Mouse (Mus musculus): ENCODE results near the gene Wdr60. TPM values are rescaled to one million over a fixed set of nuclear protein-coding genes. Genes with fewer than 3 reads are reported as not detected.

Gene Wdr60
- total and polyA plus RNA-seq, 3 experiments = 3.6 to 9.2 (median 6.7) TPM

DNA sequence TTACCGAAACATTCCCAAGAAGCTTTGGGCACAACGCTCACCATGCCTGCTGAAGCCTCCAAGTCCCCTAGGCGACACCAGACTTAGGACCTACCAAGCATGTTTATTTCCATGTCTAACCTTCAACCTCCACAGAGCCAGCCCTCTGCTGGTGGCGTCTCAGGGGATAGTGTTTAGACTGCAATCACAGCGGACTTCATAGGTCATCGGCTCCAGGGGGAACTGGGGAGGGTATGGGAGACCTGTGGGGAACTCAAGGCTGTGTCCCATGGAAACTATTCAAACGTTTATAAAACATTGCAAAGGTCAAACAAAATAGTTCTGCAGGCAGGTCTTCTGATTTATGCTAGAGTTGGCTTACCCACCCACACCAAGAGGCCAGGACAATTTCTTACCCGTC is 66.6 kb downstream of the Wdr60 start:
- no peak overlapping the region for H3K4me3 ChIP-seq (replicated peaks in 1 of 3; ENCODE audit: low read depth in 2 of 3, low read length in 2 of 3, poor library complexity in 1 of 3)
- no peaks in the 10 kb centered on the region for H3K9me3 ChIP-seq (replicated peaks; ENCODE audit: low read length)
- H3K79me2 ChIP-seq (replicated peaks; ENCODE audit: control insufficient read depth, extremely low read depth, insufficient read depth, poor library complexity, severe bottlenecking) = no peaks in the 10 kb centered on the region
- in situ Hi-C loops (cut with MboI; ENCODE audit: low pct_ligation_motif_present, low pct_unique_long_range_greater_than_20kb, low sequenced_read_pairs) (loop anchor here (5.0 kb wide), 1 partner anchor 124 kb away; no protein-coding TSS in a partner anchor), dilution Hi-C loops (cut with MboI; ENCODE audit: extremely low pct_ligation_motif_present, extremely low pct_unique_long_range_greater_than_20kb, low sequenced_read_pairs) (no loop called here)
- no peak overlapping the region for H3K9ac ChIP-seq (ENCODE audit: insufficient read depth, low read depth)
- H3K4me1 ChIP-seq (ENCODE audit: control insufficient read depth in 1 of 2, insufficient read depth in 2 of 2) = no peaks in the 10 kb centered on the region
- no peak overlapping the region for H3K4me2 ChIP-seq (ENCODE audit: insufficient read depth, low read depth, poor library complexity, severe bottlenecking)
- H3K27ac ChIP-seq (ENCODE audit: insufficient read depth, low read depth) = no peak overlapping the region
- no peak for DNase-seq (ENCODE audit: extremely low read depth)
- TF ChIP-seq MAFK (IDR thresholded peaks at IDR 0.05; ENCODE audit: insufficient replicate concordance, low read length) = no peak
- no peak for TF ChIP-seq POLR2AphosphoS2 (IDR thresholded peaks at IDR 0.05; ENCODE audit: low read depth, low read length)
- no peak for TF ChIP-seq UBTF (IDR thresholded peaks at IDR 0.05; ENCODE audit: low read depth, low read length)
- TF ChIP-seq CTCF (conservative IDR thresholded peaks at IDR 0.05 in 1 of 2, IDR thresholded peaks at IDR 0.05 in 1 of 2; ENCODE audit: low read depth in 2 of 2, low read length in 2 of 2) = no peak
- TF ChIP-seq POLR2A (IDR thresholded peaks at IDR 0.05; ENCODE audit: low read depth, low read length) = no peak
- no peak for TF ChIP-seq BHLHE40 (IDR thresholded peaks at IDR 0.05; ENCODE audit: low read depth, low read length)
- no peak for TF ChIP-seq EP300 (IDR thresholded peaks at IDR 0.05; ENCODE audit: low read length)
- TF ChIP-seq CHD2 (IDR thresholded peaks at IDR 0.05; ENCODE audit: low read length) = no peak
- no peak for TF ChIP-seq MXI1 (IDR thresholded peaks at IDR 0.05; ENCODE audit: low read depth, low read length)
- no peaks in the 10 kb centered on the region for H3K36me3 ChIP-seq (replicated peaks in 1 of 2; ENCODE audit: control insufficient read depth in 1 of 2, insufficient read depth in 1 of 2, low read length in 1 of 2)
- H3K27me3 ChIP-seq (replicated peaks) = no peaks in the 10 kb centered on the region

DNA sequence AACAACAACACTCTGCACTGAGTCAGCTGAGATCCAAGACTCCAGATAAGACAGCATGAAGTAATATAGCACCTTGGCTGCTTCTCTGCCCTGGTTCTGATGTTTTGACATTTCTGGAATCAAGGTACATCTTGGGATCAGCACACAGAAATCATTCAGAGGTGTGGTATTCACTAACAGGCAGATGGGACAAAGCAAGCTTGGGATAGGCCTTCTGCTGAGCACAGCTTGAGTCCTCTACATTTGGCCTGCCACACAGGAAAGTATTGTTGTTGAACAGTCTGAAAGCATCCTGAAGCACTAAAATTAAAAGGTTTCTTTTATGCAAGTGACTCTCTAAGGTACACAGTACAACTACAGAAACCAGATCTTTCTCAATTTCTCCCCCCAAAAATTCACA is 68.2 kb downstream of the Wdr60 start:
- Histone ChIP-seq H3K9ac (ENCODE audit: insufficient read depth, low read depth) (no peak overlapping the region), H3K9me3 (replicated peaks; ENCODE audit: low read length) (no peaks in the 10 kb centered on the region), H3K27ac (ENCODE audit: insufficient read depth, low read depth) (no peak overlapping the region), H3K4me3 (replicated peaks in 1 of 3; ENCODE audit: low read depth in 2 of 3, low read length in 2 of 3, poor library complexity in 1 of 3) (no peak overlapping the region), H3K4me1 (ENCODE audit: control insufficient read depth in 1 of 2, insufficient read depth in 2 of 2) (no peaks in the 10 kb centered on the region), H3K36me3 (replicated peaks in 1 of 2; ENCODE audit: control insufficient read depth in 1 of 2, insufficient read depth in 1 of 2, low read length in 1 of 2) (no peaks in the 10 kb centered on the region), H3K27me3 (replicated peaks) (no peaks in the 10 kb centered on the region), H3K4me2 (ENCODE audit: insufficient read depth, low read depth, poor library complexity, severe bottlenecking) (no peak overlapping the region), H3K79me2 (replicated peaks; ENCODE audit: control insufficient read depth, extremely low read depth, insufficient read depth, poor library complexity, severe bottlenecking) (no peaks in the 10 kb centered on the region)
- TF ChIP-seq E2F4 (IDR thresholded peaks at IDR 0.05; ENCODE audit: insufficient replicate concordance, low read depth, low read length) = no peak
- no peak for DNase-seq (ENCODE audit: extremely low read depth)
- in situ Hi-C loops (cut with MboI; ENCODE audit: low pct_ligation_motif_present, low pct_unique_long_range_greater_than_20kb, low sequenced_read_pairs) = loop anchor here (5.0 kb wide), 1 partner anchor 122 kb away; no protein-coding TSS in a partner anchor
- dilution Hi-C loops (cut with MboI; ENCODE audit: extremely low pct_ligation_motif_present, extremely low pct_unique_long_range_greater_than_20kb, low sequenced_read_pairs) = no loop called here

DNA sequence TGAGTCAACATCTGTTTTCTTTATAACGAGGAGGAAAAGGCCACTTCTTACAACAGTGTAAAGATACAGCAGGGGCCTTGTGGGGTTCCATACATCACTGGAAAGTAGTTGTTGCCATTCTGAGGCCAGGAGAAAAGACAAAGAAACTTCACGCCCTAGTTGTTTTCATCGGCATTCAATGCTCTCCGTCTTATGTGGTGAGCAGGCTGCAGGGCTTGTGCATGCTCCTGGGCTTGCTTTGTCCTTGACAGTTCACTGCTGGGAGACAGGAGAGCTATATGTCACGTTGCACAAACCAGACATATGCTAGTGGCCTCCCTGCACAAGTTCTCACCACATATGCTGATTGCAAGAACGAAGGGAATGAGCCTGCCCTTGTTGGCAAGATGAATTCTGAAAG is 68.9 kb downstream of the Wdr60 start:
- in situ Hi-C loops (cut with MboI; ENCODE audit: low pct_ligation_motif_present, low pct_unique_long_range_greater_than_20kb, low sequenced_read_pairs) = no loop called here
- H3K79me2 ChIP-seq (replicated peaks; ENCODE audit: control insufficient read depth, extremely low read depth, insufficient read depth, poor library complexity, severe bottlenecking) = no peaks in the 10 kb centered on the region
- no peaks in the 10 kb centered on the region for H3K27me3 ChIP-seq (replicated peaks)
- dilution Hi-C loops (cut with MboI; ENCODE audit: extremely low pct_ligation_motif_present, extremely low pct_unique_long_range_greater_than_20kb, low sequenced_read_pairs) = no loop called here
- H3K9me3 ChIP-seq (replicated peaks; ENCODE audit: low read length) = no peaks in the 10 kb centered on the region
- no peaks in the 10 kb centered on the region for H3K36me3 ChIP-seq (replicated peaks in 1 of 2; ENCODE audit: control insufficient read depth in 1 of 2, insufficient read depth in 1 of 2, low read length in 1 of 2)
- H3K4me3 ChIP-seq (replicated peaks in 1 of 3; ENCODE audit: low read depth in 2 of 3, low read length in 2 of 3, poor library complexity in 1 of 3) = no peak overlapping the region
- no peaks in the 10 kb centered on the region for H3K4me1 ChIP-seq (ENCODE audit: control insufficient read depth in 1 of 2, insufficient read depth in 2 of 2)
- DNase-seq (ENCODE audit: extremely low read depth) = no peak
- H3K9ac ChIP-seq (ENCODE audit: insufficient read depth, low read depth) = no peak overlapping the region
- H3K4me2 ChIP-seq (ENCODE audit: insufficient read depth, low read depth, poor library complexity, severe bottlenecking) = no peak overlapping the region
- TF ChIP-seq USF1 (IDR thresholded peaks at IDR 0.05; ENCODE audit: low read depth, low read length) = no peak
- no peak for TF ChIP-seq ETS1 (conservative IDR thresholded peaks at IDR 0.05; ENCODE audit: low read depth, low read length)
- TF ChIP-seq MAZ (IDR thresholded peaks at IDR 0.05; ENCODE audit: low read depth, low read length) = no peak
- no peak for TF ChIP-seq TBP (conservative IDR thresholded peaks at IDR 0.05; ENCODE audit: low read depth, low read length)
- no peak for TF ChIP-seq JUN (IDR thresholded peaks at IDR 0.05; ENCODE audit: insufficient read depth, low read depth, low read length)
- no peak for TF ChIP-seq ZNF384 (IDR thresholded peaks at IDR 0.05; ENCODE audit: low read depth, low read length)
- no peak for TF ChIP-seq IRF4 (IDR thresholded peaks at IDR 0.05; ENCODE audit: low read depth, low read length)
- TF ChIP-seq HCFC1 (IDR thresholded peaks at IDR 0.05; ENCODE audit: low read depth, low read length) = no peak
- no peak for TF ChIP-seq RCOR1 (conservative IDR thresholded peaks at IDR 0.05; ENCODE audit: low read depth, low read length)
- TF ChIP-seq SMC3 (IDR thresholded peaks at IDR 0.05; ENCODE audit: low read depth, low read length) = no peak
- TF ChIP-seq E2F4 (IDR thresholded peaks at IDR 0.05; ENCODE audit: insufficient replicate concordance, low read depth, low read length) = no peak
- TF ChIP-seq RAD21 (IDR thresholded peaks at IDR 0.05; ENCODE audit: low read depth, low read length) = no peak
- TF ChIP-seq CTCF (conservative IDR thresholded peaks at IDR 0.05 in 1 of 2, IDR thresholded peaks at IDR 0.05 in 1 of 2; ENCODE audit: low read depth in 2 of 2, low read length in 2 of 2) = no peak
- H3K27ac ChIP-seq (ENCODE audit: insufficient read depth, low read depth) = no peak overlapping the region

Measured in CH12.LX (cell line).